Comparison of ENCODE assay signal across 11 mouse cellular contexts in the genomic region with DNA sequence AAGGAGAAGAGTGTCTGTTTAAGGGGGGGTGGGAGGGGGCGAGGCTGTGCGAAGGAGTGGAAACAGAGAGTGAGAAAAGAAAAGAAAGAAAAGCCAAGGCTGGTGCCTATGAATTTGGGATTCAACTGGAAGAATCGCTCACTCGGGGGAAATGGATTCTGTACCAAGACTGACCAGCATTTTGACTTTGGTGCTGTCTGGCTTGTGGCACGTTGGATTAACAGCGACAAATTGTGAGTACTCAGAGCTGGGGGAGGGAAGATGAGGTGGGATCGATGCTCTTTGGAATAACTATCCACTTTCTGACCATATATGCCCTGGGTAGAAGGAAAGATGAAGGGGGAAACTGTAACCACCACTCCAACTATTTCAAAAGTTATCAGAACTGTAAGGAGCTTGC. TPM values are rescaled to one million over a fixed set of nuclear protein-coding genes. Genes with fewer than 3 reads are reported as not detected.
DNase-seq lines count a peak whose midpoint lies in the region; ATAC-seq and TF ChIP-seq lines count a peak whose summit lies in the region.
"Had no signal": no experiment of that assay in that cellular context is flagged by ENCODE, and none has a peak within 500 bp of the region (broad histone marks: within the 10 kb centered on the region; RNA-seq: fewer than 3 reads in every experiment).

Gene Cntnap5b, plus strand, starts transcription at position 152 of the 400 bp plus-strand sequence.

- no peak within 1 kb of the TSS for H3K27ac ChIP-seq in heart, embryonic 14.5 days (replicated peaks in 1 of 2; ENCODE audit: control insufficient read depth in 1 of 2, insufficient read depth in 1 of 2, low read depth in 2 of 2, low read length in 2 of 2)
- H3K27ac ChIP-seq in embryonic facial prominence, embryonic 12.5 days, result no peak within 1 kb of the TSS
- H3K27ac ChIP-seq in hindbrain, embryonic 12.5 days, result no peak within 1 kb of the TSS
- no peak within 1 kb of the TSS for H3K27ac ChIP-seq in limb, embryonic 15.5 days
- H3K27ac ChIP-seq in thymus, adult 2 months (ENCODE audit: control insufficient read depth, insufficient read depth, low read length), result no peak within 1 kb of the TSS
- H3K27ac ChIP-seq: kidney, postnatal 0 days had no signal

- no peak for DNase-seq in heart, postnatal 4 days
- no peak for DNase-seq in right cerebral cortex, postnatal 4 days
- no peak for DNase-seq in thymus, adult 2 months

- ATAC-seq in heart, embryonic 14.5 days (ENCODE audit: insufficient number of reproducible peaks, insufficient read depth, low FRiP score, low read depth), result no peak
- ATAC-seq in embryonic facial prominence, embryonic 12.5 days (ENCODE audit: insufficient number of reproducible peaks, insufficient read depth, low FRiP score, low TSS enrichment), result no peak
- peak; percentile 38; the same call in 1 of the 2 replicates for ATAC-seq in hindbrain, embryonic 12.5 days (ENCODE audit: low FRiP score)
- no peak for ATAC-seq in limb, embryonic 15.5 days (ENCODE audit: insufficient number of reproducible peaks, low FRiP score, low TSS enrichment, low read depth)
- ATAC-seq in inflammation-experienced regulatory T-cells, adult 6 months, result no peak

- H3K4me3 ChIP-seq in heart, embryonic 14.5 days (ENCODE audit: control insufficient read depth in 1 of 2, insufficient read depth in 1 of 2, low read depth in 1 of 2, low read length in 2 of 2), result no peak within 1 kb of the TSS
- no peak within 1 kb of the TSS for H3K4me3 ChIP-seq in embryonic facial prominence, embryonic 12.5 days
- H3K4me3 ChIP-seq in hindbrain, embryonic 12.5 days, result peak within 1 kb of the TSS; percentile 33
- H3K4me3 ChIP-seq in limb, embryonic 15.5 days, result no peak within 1 kb of the TSS
- H3K4me3 ChIP-seq in thymus, adult 2 months (ENCODE audit: control insufficient read depth, insufficient read depth, low read length), result no peak within 1 kb of the TSS

- H3K9ac ChIP-seq in heart, embryonic 14.5 days (ENCODE audit: low read length), result no peak within 1 kb of the TSS
- no peak within 1 kb of the TSS for H3K9ac ChIP-seq in embryonic facial prominence, embryonic 12.5 days
- H3K9ac ChIP-seq in hindbrain, embryonic 12.5 days, result peak within 1 kb of the TSS; percentile 47
- H3K9ac ChIP-seq in limb, embryonic 15.5 days, result no peak within 1 kb of the TSS

- H3K4me2 ChIP-seq in heart, embryonic 14.5 days (ENCODE audit: low read length), result 0 out of 2 replicates have a peak within 1 kb of the TSS, but pooled peaks have one; percentile 25
- peak within 1 kb of the TSS; percentile 42 for H3K4me2 ChIP-seq in embryonic facial prominence, embryonic 12.5 days (replicated peaks)
- peak within 1 kb of the TSS; percentile 57 for H3K4me2 ChIP-seq in hindbrain, embryonic 12.5 days (replicated peaks)
- H3K4me2 ChIP-seq in limb, embryonic 15.5 days, result 0 out of 2 replicates have a peak within 1 kb of the TSS, but pooled peaks have one; percentile 19

- no peaks in the 10 kb centered on the region for H3K4me1 ChIP-seq in heart, embryonic 14.5 days (ENCODE audit: control insufficient read depth in 2 of 2, insufficient read depth in 2 of 2, low read length in 2 of 2)
- no peaks in the 10 kb centered on the region for H3K4me1 ChIP-seq in embryonic facial prominence, embryonic 12.5 days
- H3K4me1 ChIP-seq in hindbrain, embryonic 12.5 days, result no peaks in the 10 kb centered on the region
- H3K4me1 ChIP-seq in limb, embryonic 15.5 days, result no peaks in the 10 kb centered on the region
- no peaks in the 10 kb centered on the region for H3K4me1 ChIP-seq in thymus, adult 2 months (replicated peaks; ENCODE audit: control insufficient read depth, insufficient read depth, low read length)

- H3K36me3 ChIP-seq in heart, embryonic 14.5 days (ENCODE audit: control insufficient read depth, insufficient read depth, low read length), result no peaks in the 10 kb centered on the region
- no peaks in the 10 kb centered on the region for H3K36me3 ChIP-seq in embryonic facial prominence, embryonic 12.5 days
- no peaks in the 10 kb centered on the region for H3K36me3 ChIP-seq in hindbrain, embryonic 12.5 days
- no peaks in the 10 kb centered on the region for H3K36me3 ChIP-seq in limb, embryonic 15.5 days
- H3K36me3 ChIP-seq in thymus, adult 2 months (ENCODE audit: control insufficient read depth, insufficient read depth, low read length), result no peaks in the 10 kb centered on the region

- TF ChIP-seq CTCF in thymus, adult 2 months (IDR thresholded peaks at IDR 0.05; ENCODE audit: borderline replicate concordance, control insufficient read depth, extremely low read depth, insufficient read depth, low read length, poor library complexity), result no peak

- WGBS in heart, embryonic 14.5 days, result 28% methylated on average over 7 of the region's 7 CpGs
- WGBS in embryonic facial prominence, embryonic 12.5 days, result 31% methylated on average over 7 of the region's 7 CpGs
- WGBS in hindbrain, embryonic 12.5 days, result 25% methylated on average over 7 of the region's 7 CpGs
- 29% methylated on average over 7 of the region's 7 CpGs for WGBS in limb, embryonic 15.5 days
- 32% methylated on average over 7 of the region's 7 CpGs for WGBS in thymus, adult 2 months

- TF ChIP-seq POLR2A in thymus, adult 2 months (IDR thresholded peaks at IDR 0.05; ENCODE audit: control insufficient read depth, extremely low read depth, insufficient read depth, low read length, poor library complexity), result no peak

- no peaks in the 10 kb centered on the region for H3K27me3 ChIP-seq in heart, embryonic 14.5 days (ENCODE audit: control insufficient read depth, insufficient read depth, low read length)
- no peaks in the 10 kb centered on the region for H3K27me3 ChIP-seq in embryonic facial prominence, embryonic 12.5 days
- no peaks in the 10 kb centered on the region for H3K27me3 ChIP-seq in hindbrain, embryonic 12.5 days
- no peaks in the 10 kb centered on the region for H3K27me3 ChIP-seq in limb, embryonic 15.5 days
- no peaks in the 10 kb centered on the region for H3K27me3 ChIP-seq in thymus, adult 2 months (ENCODE audit: control insufficient read depth, insufficient read depth, low read length)

- no peaks in the 10 kb centered on the region for H3K9me3 ChIP-seq in heart, embryonic 14.5 days (ENCODE audit: control insufficient read depth, low read length)
- no peaks in the 10 kb centered on the region for H3K9me3 ChIP-seq in embryonic facial prominence, embryonic 12.5 days
- no peaks in the 10 kb centered on the region for H3K9me3 ChIP-seq in hindbrain, embryonic 12.5 days (replicated peaks)
- H3K9me3 ChIP-seq in limb, embryonic 15.5 days, result no peaks in the 10 kb centered on the region

RNA-seq across cellular contexts. Expression of gene Cntnap5b, which starts in this region (rescaled TPM):
- not detected in 2 replicates for polyA plus RNA-seq in heart, embryonic 14.5 days (2014; fragmentation: Nextera tagmentation; extraction: Ambion mirVana)
- under 1 TPM; 0.31 to 0.32 TPM for total RNA-seq in heart, postnatal 4 days (2021)
- polyA plus RNA-seq in embryonic facial prominence, embryonic 12.5 days (2016; fragmentation: Nextera tagmentation; extraction: Ambion mirVana), result 0.08 and 0.09 TPM in 2 replicates
- polyA plus RNA-seq in hindbrain, embryonic 12.5 days (2016; fragmentation: Nextera tagmentation; extraction: Ambion mirVana), result 0.33 and 0.43 TPM in 2 replicates
- 0.05 TPM in 1 of 2 replicates, not detected in the other for polyA plus RNA-seq in limb, embryonic 15.5 days (2015; fragmentation: Nextera tagmentation; extraction: Ambion mirVana)
- polyA plus RNA-seq in thymus, adult 2 months (2012; rRNA removed), result 0.04 TPM in 1 of 2 replicates, not detected in the other
- polyA plus RNA-seq in inflammation-experienced regulatory T-cells, adult 6 months (2017; shearing (Covaris generic)), result not detected
- total RNA-seq: megakaryocyte progenitor cell, adult 5-6 weeks had no signal
- polyA plus RNA-seq: kidney, postnatal 0 days; small intestine, adult 2 months had no signal

Comparison
In these comparisons a context has a peak if more than half of its experiments do, and no peak if none do; other contexts are left out.
1. Peak in ATAC-seq, H3K4me3 ChIP-seq, H3K9ac ChIP-seq and H3K4me2 ChIP-seq in hindbrain, embryonic 12.5 days; RNA of the gene not detected or under 1 TPM.